Mouse (Mus musculus): ENCODE measurements at regions not wholly inside any gene's neighbourhood (a gene's known extent, or its start where the extent isn't known, plus 50 kb on each side); places are given as distances from the start of the nearest gene placed in this dataset.

DNA sequence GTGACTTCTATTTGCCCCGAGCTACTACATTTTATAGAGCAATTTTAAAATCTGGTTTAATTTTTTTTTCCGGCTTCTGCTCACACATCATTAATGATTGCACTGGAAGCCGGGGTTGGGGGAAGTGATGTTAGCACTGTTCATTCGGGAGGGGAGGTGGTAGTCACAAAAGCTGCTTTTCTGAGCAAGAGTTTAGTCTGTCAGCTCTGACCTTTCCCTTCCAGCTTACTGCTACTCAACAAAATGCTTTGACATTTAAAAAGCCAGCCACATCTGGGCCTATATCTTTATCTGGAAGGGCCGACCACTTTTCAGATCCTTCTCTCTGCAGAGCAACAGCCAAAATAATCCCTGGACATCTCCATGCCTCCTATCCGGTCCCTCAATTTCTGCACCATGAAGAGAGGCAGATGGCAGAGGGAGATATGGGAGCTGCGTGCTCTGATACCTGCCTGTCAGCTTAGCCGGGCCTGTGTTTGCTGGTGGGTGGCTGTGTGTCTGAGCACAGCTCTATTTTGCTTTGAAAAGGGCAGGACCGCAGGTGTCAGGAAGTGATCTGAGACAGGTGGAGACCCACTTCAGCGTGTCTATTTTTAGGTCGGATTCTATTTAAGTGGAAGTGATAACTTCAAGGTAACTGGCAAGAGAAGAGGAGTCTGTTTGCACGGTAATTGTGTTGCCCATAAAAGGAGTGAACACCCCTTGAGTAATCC, 63.1 kb downstream of the Kcnf1 start:
- Histone ChIP-seq H3K4me3 (no peak overlapping the region), H3K27ac (no peak overlapping the region), H3K4me1 (replicated peaks) (no peaks in the 10 kb centered on the region), H3K36me3 (no peaks in the 10 kb centered on the region), H3K9me3 (no peaks in the 10 kb centered on the region), H3K27me3 (ENCODE audit: insufficient read depth, poor library complexity, severe bottlenecking) (no peaks in the 10 kb centered on the region)
- DNase-seq (ENCODE audit: low spot score), result no peak
- 84% methylated on average over 12 of the region's 12 CpGs for WGBS

DNA sequence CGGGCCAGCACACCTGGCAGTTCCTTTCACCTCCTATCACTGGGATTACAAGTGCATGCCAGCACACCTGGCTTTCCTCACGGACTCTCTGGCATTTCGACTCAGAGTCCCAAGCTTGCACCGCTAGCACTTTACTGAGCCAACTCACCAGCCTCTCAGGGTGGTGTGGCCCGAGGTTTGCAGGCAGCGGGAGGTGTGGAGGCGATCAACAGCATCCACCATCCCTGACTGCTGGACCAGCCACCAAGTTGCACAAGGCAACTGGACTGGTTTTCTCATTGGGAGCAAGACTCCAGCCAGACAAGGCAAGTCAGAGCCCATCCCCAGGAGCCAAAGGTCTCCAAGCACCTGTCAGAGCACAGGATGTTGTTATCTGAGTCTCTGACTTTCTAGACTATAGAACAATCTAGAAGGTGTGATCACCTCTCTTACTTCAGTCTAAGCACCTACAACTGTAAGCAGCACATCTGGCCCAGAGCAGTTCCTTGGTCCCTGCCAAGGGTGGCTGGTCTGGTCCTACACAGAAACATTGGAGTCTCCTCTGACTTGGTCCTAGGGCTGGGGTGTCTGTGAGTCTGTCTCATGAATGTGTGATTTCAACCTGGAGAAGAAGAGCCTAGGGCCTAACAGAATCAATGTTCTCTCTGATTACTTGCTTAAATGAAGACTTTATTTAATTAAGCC, 63.8 kb downstream of the Kcnf1 start:
- DNase-seq (ENCODE audit: low spot score), result no peak
- WGBS, result 89% methylated on average over 7 of the region's 7 CpGs
- no peaks in the 10 kb centered on the region for H3K27me3 ChIP-seq (ENCODE audit: insufficient read depth, poor library complexity, severe bottlenecking)

DNA sequence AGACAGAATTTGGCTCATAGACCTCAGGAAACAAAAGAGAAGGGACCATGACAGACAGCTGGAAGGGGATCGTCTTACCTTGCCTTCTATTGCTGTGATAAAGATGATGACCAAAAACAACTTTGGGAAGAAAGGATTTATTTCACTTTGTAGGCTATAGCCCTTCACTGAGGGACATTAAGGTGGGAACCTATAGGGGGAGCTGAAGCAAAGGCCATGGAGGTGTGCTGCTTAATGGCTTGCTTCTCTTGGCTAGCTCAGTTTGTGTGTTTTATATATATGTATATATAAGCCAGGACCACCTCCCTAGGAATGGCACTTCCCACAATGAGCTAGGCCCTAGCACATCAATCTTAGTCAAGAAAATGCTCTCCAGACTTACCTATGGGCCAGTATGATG, 70.5 kb downstream of the Kcnf1 start:
- Histone ChIP-seq H3K27me3 (ENCODE audit: insufficient read depth, poor library complexity, severe bottlenecking) (no peaks in the 10 kb centered on the region), H3K36me3 (no peaks in the 10 kb centered on the region), H3K9me3 (no peaks in the 10 kb centered on the region), H3K4me1 (replicated peaks) (no peaks in the 10 kb centered on the region), H3K27ac (no peak overlapping the region), H3K4me3 (no peak overlapping the region)
- DNase-seq (ENCODE audit: low spot score), result no peak
- 77% methylated on average over 1 of the region's 1 CpGs for WGBS

More for the DNA sequence above, 63.8 kb downstream of the Kcnf1 start:
- H3K27ac ChIP-seq, result no peak overlapping the region
- no peak overlapping the region for H3K4me3 ChIP-seq
- H3K4me1 ChIP-seq (replicated peaks), result no peaks in the 10 kb centered on the region
- no peaks in the 10 kb centered on the region for H3K36me3 ChIP-seq
- no peaks in the 10 kb centered on the region for H3K9me3 ChIP-seq

DNA sequence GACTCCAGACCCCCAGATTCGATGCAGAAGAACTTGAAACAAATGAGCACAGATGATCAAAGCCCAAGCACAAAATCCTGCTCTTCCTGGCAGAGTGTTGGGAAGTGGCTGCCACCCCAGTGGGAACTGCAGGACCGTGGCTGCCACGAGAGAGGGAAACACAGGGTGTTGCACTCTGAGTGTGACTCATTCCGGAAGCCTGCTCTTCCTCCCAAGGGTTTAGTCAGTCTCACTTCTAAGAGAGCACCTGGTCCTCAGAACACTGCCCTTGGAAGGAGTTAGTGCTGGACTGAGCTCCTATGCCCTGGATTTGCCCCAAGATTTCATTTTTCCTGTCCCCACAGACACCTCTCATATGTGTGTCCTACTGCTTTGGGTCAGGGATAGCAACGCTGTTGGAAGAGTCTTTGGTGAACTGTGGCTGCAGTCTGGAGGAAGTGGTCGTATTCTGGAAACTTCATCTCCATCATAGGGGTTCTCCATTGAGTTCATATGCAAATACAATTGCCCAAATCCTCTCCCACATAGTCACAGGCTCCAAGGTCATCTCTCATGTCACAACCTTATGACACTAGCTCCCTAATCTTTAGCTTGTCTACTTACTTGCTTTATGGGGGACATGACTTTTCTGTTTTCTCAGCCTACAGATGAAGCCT, 71.5 kb downstream of the Kcnf1 start:
- no peak for DNase-seq (ENCODE audit: low spot score)
- no peaks in the 10 kb centered on the region for H3K27me3 ChIP-seq (ENCODE audit: insufficient read depth, poor library complexity, severe bottlenecking)
- no peak overlapping the region for H3K4me3 ChIP-seq
- no peaks in the 10 kb centered on the region for H3K36me3 ChIP-seq
- H3K4me1 ChIP-seq (replicated peaks), result no peaks in the 10 kb centered on the region
- WGBS, result 91% methylated on average over 6 of the region's 6 CpGs
- no peak overlapping the region for H3K27ac ChIP-seq
- no peaks in the 10 kb centered on the region for H3K9me3 ChIP-seq

DNA sequence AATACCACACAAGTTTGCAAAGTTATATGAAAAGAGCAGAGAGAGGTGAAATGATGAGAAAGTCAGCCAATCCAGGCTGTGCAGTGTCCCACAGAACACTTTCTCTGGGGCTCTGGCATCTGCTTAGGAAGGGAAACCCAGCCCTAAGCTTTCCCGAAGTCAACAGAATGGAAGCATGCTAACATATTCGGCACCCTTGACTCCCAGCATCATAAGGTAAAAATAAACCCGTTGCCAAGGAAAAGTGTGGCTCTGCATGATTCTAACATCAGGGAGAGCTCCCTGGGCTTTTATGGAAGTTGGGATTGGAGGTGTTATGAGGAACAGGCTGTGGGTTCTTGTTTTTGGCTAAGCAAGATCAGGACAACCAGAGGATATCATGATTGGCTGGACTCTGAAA, 74.8 kb downstream of the Kcnf1 start:
- Histone ChIP-seq H3K27ac (no peak overlapping the region), H3K36me3 (no peaks in the 10 kb centered on the region), H3K4me3 (no peak overlapping the region), H3K27me3 (ENCODE audit: insufficient read depth, poor library complexity, severe bottlenecking) (no peaks in the 10 kb centered on the region), H3K9me3 (no peaks in the 10 kb centered on the region), H3K4me1 (replicated peaks) (peaks cover 12% of the 10 kb centered on the region)
- DNase-seq (ENCODE audit: low spot score), result no peak
- 91% methylated on average over 3 of the region's 3 CpGs for WGBS

DNA sequence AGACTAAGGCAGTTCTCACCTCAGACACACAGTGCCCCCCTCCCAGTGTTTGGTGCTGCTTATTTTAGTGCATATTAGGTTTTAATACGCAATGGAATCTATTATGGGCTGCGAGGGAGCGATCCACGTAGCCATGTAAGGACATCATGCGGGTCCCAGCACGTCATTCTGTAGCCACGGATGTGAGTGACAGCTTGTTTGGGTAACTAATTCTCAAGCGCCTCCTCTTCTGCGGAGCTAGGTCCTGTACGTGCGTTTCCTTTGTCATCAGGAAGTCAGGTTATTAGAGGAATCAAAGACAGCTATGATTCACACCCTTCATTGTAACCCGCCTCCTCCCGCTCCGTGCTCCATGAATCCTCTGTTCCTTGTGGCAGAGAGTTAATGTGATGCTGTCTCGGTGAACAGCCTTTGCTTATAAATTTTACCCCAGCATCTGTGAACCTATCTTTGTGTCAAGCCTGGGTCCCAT, 78.9 kb downstream of the Kcnf1 start:
- H3K4me3 ChIP-seq, result no peak overlapping the region

DNA sequence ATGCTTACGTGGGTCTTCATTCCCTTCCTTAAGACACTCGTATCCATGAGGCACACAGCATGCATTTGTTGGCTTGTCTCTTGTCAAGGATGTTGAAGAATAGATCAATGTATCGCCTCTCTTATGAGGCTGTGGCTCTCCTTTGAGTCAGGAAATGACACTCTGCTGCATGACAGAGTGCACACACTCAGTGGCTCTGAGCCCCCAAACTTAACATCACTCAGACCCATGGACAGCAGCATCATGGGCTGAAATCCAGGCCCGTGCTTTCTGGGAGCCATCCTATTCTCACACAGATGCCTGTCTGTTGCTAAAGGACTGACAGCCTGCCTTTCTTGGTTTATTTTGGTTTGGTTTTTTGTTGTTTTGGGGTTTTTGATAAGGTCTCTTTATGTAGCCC, 81.9 kb downstream of the Kcnf1 start:
- no peak overlapping the region for H3K4me3 ChIP-seq
- no peaks in the 10 kb centered on the region for H3K27me3 ChIP-seq (ENCODE audit: insufficient read depth, poor library complexity, severe bottlenecking)
- DNase-seq (ENCODE audit: low spot score), result no peak
- H3K4me1 ChIP-seq (replicated peaks), result peaks cover 32% of the 10 kb centered on the region
- H3K36me3 ChIP-seq, result no peaks in the 10 kb centered on the region
- no peaks in the 10 kb centered on the region for H3K9me3 ChIP-seq
- no peak overlapping the region for H3K27ac ChIP-seq
- 88% methylated on average over 4 of the region's 4 CpGs for WGBS

More for the DNA sequence above, 78.9 kb downstream of the Kcnf1 start:
- no peaks in the 10 kb centered on the region for H3K9me3 ChIP-seq
- peak overlapping the region; percentile 18; the same call in 1 of the 2 replicates for H3K27ac ChIP-seq
- H3K4me1 ChIP-seq (replicated peaks), result peaks cover 19% of the 10 kb centered on the region
- H3K27me3 ChIP-seq (ENCODE audit: insufficient read depth, poor library complexity, severe bottlenecking), result no peaks in the 10 kb centered on the region
- no peaks in the 10 kb centered on the region for H3K36me3 ChIP-seq
- DNase-seq (ENCODE audit: low spot score), result peak; percentile 30
- 59% methylated on average over 15 of the region's 15 CpGs for WGBS

DNA sequence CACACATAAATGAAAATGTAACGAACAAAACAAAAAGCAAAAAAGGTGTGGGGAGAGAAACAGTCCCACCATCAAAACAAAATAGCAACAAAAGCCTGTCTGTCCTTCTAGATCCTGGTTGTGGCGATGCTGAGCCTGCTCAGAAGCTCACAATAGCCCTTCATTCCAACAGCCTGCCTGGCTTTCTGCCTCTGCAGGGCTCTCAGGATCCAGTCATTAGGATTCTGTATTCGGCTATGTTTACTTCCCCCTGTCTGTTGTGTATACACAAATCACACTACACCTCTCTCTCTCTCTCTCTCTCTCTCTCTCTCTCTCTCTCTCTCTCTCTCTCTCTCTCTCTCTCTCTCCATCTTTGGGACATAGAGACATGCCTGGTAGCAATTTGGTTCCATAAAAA, 82.2 kb upstream of the 2410004P03Rik start:
- Histone ChIP-seq H3K27ac (no peak overlapping the region), H3K9me3 (no peaks in the 10 kb centered on the region), H3K36me3 (no peaks in the 10 kb centered on the region), H3K4me3 (no peak overlapping the region), H3K27me3 (ENCODE audit: insufficient read depth, poor library complexity, severe bottlenecking) (no peaks in the 10 kb centered on the region), H3K4me1 (replicated peaks) (peaks cover 37% of the 10 kb centered on the region)
- no peak for DNase-seq (ENCODE audit: low spot score)
- WGBS, result 68% methylated on average over 3 of the region's 3 CpGs

DNA sequence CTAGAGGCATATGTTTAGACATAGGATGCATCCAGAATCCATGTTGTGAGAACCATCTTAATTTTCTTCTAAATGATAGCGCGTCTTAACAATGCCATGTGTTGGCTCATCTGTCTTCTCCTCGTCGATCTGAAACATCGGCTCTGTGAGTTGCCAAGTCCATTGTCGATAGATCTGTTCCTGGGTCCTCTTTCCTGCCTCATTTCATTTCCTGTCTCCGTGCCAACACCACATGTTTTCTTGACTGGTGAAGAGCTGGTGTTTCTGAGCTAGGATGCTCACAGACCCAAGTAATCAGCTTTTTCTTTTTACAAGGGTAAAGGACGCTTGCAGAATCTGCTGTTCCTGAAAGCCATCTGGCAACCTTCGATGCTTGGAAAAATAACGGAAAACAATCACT, 79.5 kb upstream of the 2410004P03Rik start:
- H3K27ac ChIP-seq, result no peak overlapping the region
- H3K4me1 ChIP-seq (replicated peaks), result peaks cover 31% of the 10 kb centered on the region
- no peak overlapping the region for H3K4me3 ChIP-seq
- no peaks in the 10 kb centered on the region for H3K9me3 ChIP-seq
- H3K27me3 ChIP-seq (ENCODE audit: insufficient read depth, poor library complexity, severe bottlenecking), result no peaks in the 10 kb centered on the region
- 84% methylated on average over 10 of the region's 10 CpGs for WGBS
- DNase-seq (ENCODE audit: low spot score), result no peak
- no peaks in the 10 kb centered on the region for H3K36me3 ChIP-seq

DNA sequence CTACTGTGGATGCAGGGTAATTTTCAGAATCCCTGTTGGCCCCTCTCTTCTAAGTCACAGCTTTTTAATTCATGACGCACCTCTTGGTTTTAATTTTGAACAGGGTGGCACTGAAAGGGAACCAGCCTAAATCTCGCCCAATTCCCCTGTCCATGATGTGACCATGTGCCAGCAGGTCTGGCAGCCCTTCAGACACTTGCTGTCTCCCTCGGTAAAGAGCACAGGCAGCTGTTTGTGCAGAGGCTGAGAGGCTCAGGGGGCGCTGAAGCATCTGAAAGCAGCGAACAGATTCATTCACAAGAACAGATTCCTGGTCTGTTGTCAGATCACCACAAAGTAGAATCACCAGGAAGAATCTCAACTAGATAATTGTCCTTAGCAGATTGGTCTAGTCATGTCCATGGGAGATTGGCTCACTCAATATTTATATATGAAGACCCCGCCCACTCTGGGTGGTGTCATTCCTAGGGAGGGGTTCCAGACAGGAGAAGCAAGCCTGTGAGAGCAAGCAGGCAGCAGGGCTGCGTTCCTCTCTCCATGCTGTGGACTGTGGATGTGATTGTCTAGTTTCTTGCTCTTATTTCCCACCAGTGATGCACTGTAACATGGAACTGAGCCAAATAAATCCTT, 78.3 kb upstream of the 2410004P03Rik start:
- Histone ChIP-seq H3K4me1 (replicated peaks) (peaks cover 31% of the 10 kb centered on the region), H3K4me3 (no peak overlapping the region), H3K27ac (no peak overlapping the region), H3K27me3 (ENCODE audit: insufficient read depth, poor library complexity, severe bottlenecking) (no peaks in the 10 kb centered on the region), H3K36me3 (no peaks in the 10 kb centered on the region), H3K9me3 (no peaks in the 10 kb centered on the region)
- WGBS, result 54% methylated on average over 7 of the region's 7 CpGs
- no peak for DNase-seq (ENCODE audit: low spot score)

DNA sequence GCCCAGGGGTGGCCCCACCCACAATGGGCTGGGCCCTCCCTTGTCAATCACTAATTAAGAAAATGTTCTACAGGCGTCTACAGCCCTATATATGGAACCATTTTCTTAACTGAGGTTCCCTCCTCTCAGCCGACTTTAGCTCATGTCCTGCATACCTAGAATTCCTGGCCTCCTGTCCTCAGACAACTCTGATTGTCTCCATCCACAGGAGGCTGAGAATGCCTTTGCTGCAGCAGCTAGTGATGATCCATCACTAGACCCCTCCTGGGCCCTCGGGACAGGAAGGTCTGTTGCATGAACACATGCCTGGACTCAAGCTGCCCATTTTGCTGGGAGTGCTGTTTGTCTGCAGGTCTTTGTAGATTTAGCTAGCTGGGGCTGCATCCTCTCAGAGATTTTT, 75.9 kb upstream of the 2410004P03Rik start:
- Histone ChIP-seq H3K9me3 (no peaks in the 10 kb centered on the region), H3K27ac (0 out of 2 replicates have a peak overlapping the region, but pooled peaks have one; percentile 16), H3K4me1 (replicated peaks) (peaks cover 31% of the 10 kb centered on the region), H3K27me3 (ENCODE audit: insufficient read depth, poor library complexity, severe bottlenecking) (no peaks in the 10 kb centered on the region), H3K36me3 (no peaks in the 10 kb centered on the region), H3K4me3 (no peak overlapping the region)
- no peak for DNase-seq (ENCODE audit: low spot score)
- 22% methylated on average over 3 of the region's 3 CpGs for WGBS

DNA sequence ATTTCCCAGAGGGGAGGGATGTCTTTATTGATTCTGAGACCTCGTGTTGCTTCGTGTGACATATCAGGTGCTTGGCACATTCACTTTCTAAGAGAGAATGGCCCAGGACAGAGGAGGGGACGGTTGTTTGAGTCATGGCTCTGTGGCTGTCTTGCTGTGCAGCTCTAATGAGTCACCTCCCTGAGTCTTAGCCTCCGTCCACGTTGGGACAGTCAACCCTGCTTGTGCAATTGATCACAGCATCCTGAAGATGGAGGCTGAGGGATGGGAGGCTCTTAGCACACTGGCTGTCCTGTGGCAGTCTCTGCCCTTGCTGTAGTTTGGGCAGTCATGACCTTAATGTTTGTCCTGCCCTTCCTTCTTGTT, 73.7 kb upstream of the 2410004P03Rik start:
- no peak overlapping the region for H3K4me3 ChIP-seq
- DNase-seq (ENCODE audit: low spot score), result no peak
- H3K27ac ChIP-seq, result no peak overlapping the region
- 79% methylated on average over 5 of the region's 5 CpGs for WGBS
- H3K9me3 ChIP-seq, result no peaks in the 10 kb centered on the region
- peaks cover 24% of the 10 kb centered on the region for H3K4me1 ChIP-seq (replicated peaks)
- no peaks in the 10 kb centered on the region for H3K27me3 ChIP-seq (ENCODE audit: insufficient read depth, poor library complexity, severe bottlenecking)
- H3K36me3 ChIP-seq, result no peaks in the 10 kb centered on the region
